Comparison of ENCODE assay signal across 9 mouse cellular contexts in the genomic region with DNA sequence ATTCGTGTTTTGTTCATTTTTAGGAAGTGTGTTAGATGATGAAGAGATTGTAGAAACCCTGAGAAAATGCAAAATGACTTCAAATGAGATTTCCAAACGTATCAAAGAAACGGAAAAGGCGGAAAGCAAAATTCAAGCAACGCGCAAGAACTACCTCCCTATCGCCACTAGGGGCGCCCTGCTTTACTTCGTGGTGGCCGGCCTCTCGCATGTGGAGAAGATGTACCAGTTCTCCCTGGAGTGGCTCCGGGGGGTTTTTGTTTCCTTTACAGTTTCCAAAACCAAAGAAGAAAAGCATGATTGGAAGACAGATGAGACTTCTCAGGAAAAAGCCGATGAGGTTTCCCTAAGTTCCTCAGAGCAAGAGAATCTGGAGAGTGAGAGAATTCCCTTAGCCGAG.
DNase-seq lines count a peak whose midpoint lies in the region.
"Had no signal": no experiment of that assay in that cellular context is flagged by ENCODE, and none has a peak within 500 bp of the region (broad histone marks: within the 10 kb centered on the region; RNA-seq: fewer than 3 reads in every experiment).

No protein-coding gene starts in this region.

- DNase-seq in cerebellum, postnatal 10 days, result peak; percentile 23 to 27
- DNase-seq in cerebellum, adult 9-10 months, result no peak
- peak; percentile 31 to 34 for DNase-seq in left cerebral cortex, postnatal 14 days (ENCODE audit: low spot score in 2 of 2)
- DNase-seq in left cerebral cortex, postnatal 36 days (ENCODE audit: low spot score in 2 of 2), result no peak
- DNase-seq in thymus, postnatal 4 days, result peak; percentile 46
- no peak for DNase-seq in thymus, adult 18-20 months
- DNase-seq in ovary, postnatal 10 days (ENCODE audit: low spot score), result no peak
- no peak for DNase-seq in urinary bladder, postnatal 4 days (ENCODE audit: low spot score in 2 of 2)
- DNase-seq: adrenal gland, postnatal 14 days had no signal

- intact Hi-C loops in left cerebral cortex, postnatal 14 days (cut with DNase I), result no loop called here
- intact Hi-C loops in left cerebral cortex, postnatal 36 days (cut with DNase I), result no loop called here

Comparison
In these comparisons a context has a peak if more than half of its experiments do, and no peak if none do; other contexts are left out.
1. DNase-seq: peak in cerebellum, postnatal 10 days (2 of 2), left cerebral cortex, postnatal 14 days (2 of 2) and thymus, postnatal 4 days (single experiment); none in cerebellum, adult 9-10 months (single experiment), left cerebral cortex, postnatal 36 days (0 of 2), thymus, adult 18-20 months (0 of 2), ovary, postnatal 10 days (single experiment) and urinary bladder, postnatal 4 days (0 of 2).